Mouse (Mus musculus): Measurements from ENCODE around the gene Gm20708.

- TF ChIP-seq CHD2 (IDR thresholded peaks at IDR 0.05; ENCODE audit: low read depth, low read length) (no peak), ZNF384 (IDR thresholded peaks at IDR 0.05; ENCODE audit: low read depth, low read length) (no peak), HCFC1 (IDR thresholded peaks at IDR 0.05; ENCODE audit: borderline replicate concordance, insufficient read depth, low read length) (no peak), ZC3H11A (IDR thresholded peaks at IDR 0.05; ENCODE audit: borderline replicate concordance, low read depth, low read length) (no peak), MAFK (IDR thresholded peaks at IDR 0.05; ENCODE audit: insufficient read depth, low read depth, low read length) (no peak)
These were observed 31.4 kb upstream of the Gm20708 start for GRCm38 (mm10) chr11:117778031-117778430.

Data from ES-E14 (cell line).